Mouse (Mus musculus) hindbrain, embryonic 11.5 days (tissue): ENCODE measurements around the gene Igf1. TPM values are rescaled to one million over a fixed set of nuclear protein-coding genes. Genes with fewer than 3 reads are reported as not detected.

Experiments used
- ATAC-seq: fragments of 200-750 bp; cut with Nextera tagmentation; 2 replicates; pipeline ENCODE4 v1.8.0; 2017; ENCODE audit warnings: mild to moderate bottlenecking, moderate TSS enrichment, moderate library complexity; ENCODE audit not compliant: low FRiP score
- DNase-seq: peaks from one replicate; pipeline ENCODE4 v3.0.0-alpha.2; 2015; ENCODE audit warnings: low spot score
- H3K27ac ChIP-seq: fragments of 300-500 bp; sonication (generic); 2 replicates; pipeline ENCODE4 v1.5.1; 2014; ENCODE audit warnings: mild to moderate bottlenecking, low read depth, low read length
- H3K27me3 ChIP-seq: fragments of 300-500 bp; sonication (generic); 2 replicates; pipeline ENCODE4 v1.6.1; 2014; ENCODE audit warnings: mild to moderate bottlenecking, low read length, moderate library complexity, mixed read lengths; ENCODE audit not compliant: control insufficient read depth, insufficient read depth
- H3K36me3 ChIP-seq: fragments of 300-500 bp; sonication (generic); 2 replicates; pipeline ENCODE4 v1.6.1; 2014; ENCODE audit warnings: mild to moderate bottlenecking, low read length, moderate library complexity, mixed read lengths; ENCODE audit not compliant: control insufficient read depth, insufficient read depth
- H3K4me1 ChIP-seq: fragments of 300-500 bp; sonication (generic); replicated peaks from 2 replicates; pipeline ENCODE4 v1.6.1; 2014; ENCODE audit warnings: low read length, mixed read lengths; ENCODE audit not compliant: control insufficient read depth, insufficient read depth
- H3K4me2 ChIP-seq: fragments of 300-500 bp; sonication (generic); replicated peaks from 2 replicates; pipeline ENCODE4 v1.6.1; 2014; ENCODE audit warnings: mild to moderate bottlenecking, low read depth, low read length
- H3K4me3 ChIP-seq: fragments of 300-500 bp; sonication (generic); 2 replicates; pipeline ENCODE4 v1.5.1; 2014; ENCODE audit warnings: low read depth, low read length
- H3K9ac ChIP-seq: fragments of 300-500 bp; sonication (generic); 2 replicates; pipeline ENCODE4 v1.6.1; 2014; ENCODE audit warnings: low read depth, low read length
- H3K9me3 ChIP-seq: fragments of 300-500 bp; sonication (generic); 2 replicates; pipeline ENCODE4 v1.6.1; 2016; ENCODE audit warnings: low read length; ENCODE audit not compliant: control insufficient read depth
- WGBS: fragments of 180-500 bp; shearing (Covaris S2); extraction: QIAGEN DNeasy Blood & Tissue Kit; methylation state at CpG from one replicate; pipeline ENCODE4 v1.1.7; 2014; 5-methylcytosine and 5-hydroxymethylcytosine counted together
- polyA plus RNA-seq: library from polyadenylated mRNA; unstranded; fragments of >200 nt; fragmentation: Nextera tagmentation; extraction: Ambion mirVana; gene quantifications from 2 replicates; pipeline ENCODE4 v1.2.1, GENCODE M21; 2014

Igf1 gene
- polyA plus RNA-seq, 1 experiment from 2014 or later = 32.7 TPM

DNA sequence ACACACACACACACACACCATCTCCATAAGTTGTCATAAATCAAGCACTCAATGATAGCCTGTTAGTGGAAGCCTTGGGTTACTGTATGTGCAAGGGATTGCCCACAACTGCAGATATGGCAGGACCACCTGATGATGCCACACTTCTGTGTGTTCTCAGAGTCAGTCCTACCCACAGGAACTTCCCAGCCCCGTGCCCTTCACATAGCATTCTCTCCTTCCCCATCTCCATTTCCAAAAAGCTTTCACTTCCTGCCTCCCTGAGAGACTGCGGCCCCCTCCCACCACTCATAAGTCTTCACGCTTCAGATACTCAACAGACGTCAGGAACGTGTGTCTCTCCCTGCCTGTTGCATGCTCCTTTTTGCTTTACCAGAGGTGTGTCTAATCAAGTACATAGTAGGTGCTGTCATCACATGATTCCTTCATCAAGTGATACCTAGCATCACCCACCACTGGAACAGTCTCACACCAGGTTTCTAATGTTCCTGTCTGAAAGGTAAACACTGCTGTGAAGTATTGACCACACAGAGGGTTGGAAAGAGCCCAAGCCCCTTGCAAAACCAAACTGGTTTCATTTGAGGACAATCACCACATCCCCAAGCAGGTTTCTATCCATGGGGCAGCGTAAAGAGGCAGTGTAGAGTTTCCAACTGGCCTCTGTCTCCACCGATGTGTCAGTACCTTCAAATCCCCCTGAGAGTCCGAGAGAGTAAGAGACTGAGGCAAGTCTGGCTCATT lies 680 bp upstream of the Igf1 start:
- ATAC-seq (no peak), DNase-seq (no peak)
- Histone ChIP-seq H3K27me3 (no peaks in the 10 kb centered on the region), H3K4me1 (peaks cover 2% of the 10 kb centered on the region; the same call in 1 of the 2 replicates), H3K4me2 (no peak overlapping the region), H3K9ac (no peak overlapping the region), H3K4me3 (no peak overlapping the region), H3K36me3 (no peaks in the 10 kb centered on the region), H3K9me3 (no peaks in the 10 kb centered on the region), H3K27ac (no peak overlapping the region)
- 61% methylated on average over 8 of the region's 8 CpGs for WGBS

DNA sequence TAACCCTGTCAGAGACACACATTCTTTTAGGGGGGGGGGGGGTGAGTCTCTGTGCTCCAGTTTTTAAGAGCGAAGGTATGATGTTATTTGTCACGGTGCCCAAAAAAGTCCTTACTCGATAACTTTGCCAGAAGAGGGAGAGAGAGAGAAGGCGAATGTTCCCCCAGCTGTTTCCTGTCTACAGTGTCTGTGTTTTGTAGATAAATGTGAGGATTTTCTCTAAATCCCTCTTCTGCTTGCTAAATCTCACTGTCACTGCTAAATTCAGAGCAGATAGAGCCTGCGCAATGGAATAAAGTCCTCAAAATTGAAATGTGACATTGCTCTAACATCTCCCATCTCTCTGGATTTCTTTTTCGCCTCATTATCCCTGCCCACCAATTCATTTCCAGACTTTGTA lies 874 bp downstream of the Igf1 start:
- peak; percentile 17 for DNase-seq
- H3K4me3 ChIP-seq = no peak overlapping the region
- no peak overlapping the region for H3K27ac ChIP-seq

DNA sequence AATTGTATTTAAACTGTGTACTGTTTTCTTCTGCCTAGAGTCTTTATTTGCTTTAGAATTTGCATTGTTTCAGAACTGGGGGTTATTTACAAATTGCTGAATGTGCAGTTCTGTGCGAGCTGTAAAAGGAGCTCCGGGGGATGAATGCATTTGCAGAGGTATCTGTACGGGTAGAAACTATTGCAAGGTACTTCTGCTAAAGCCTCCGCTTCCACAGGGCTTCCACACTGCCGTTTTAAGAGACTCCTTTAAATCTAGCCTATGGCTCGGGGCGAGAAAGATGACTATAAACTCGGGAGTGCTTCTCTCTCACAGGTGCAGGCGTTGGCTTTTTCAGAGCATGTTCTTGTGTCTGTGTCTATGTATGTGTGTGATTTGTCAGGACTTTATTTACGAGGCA lies 1.4 kb downstream of the Igf1 start:
- WGBS = 25% methylated on average over 10 of the region's 10 CpGs
- DNase-seq (peak; percentile 21), ATAC-seq (no peak)
- no peaks in the 10 kb centered on the region for H3K9me3 ChIP-seq
- no peak overlapping the region for H3K9ac ChIP-seq
- no peaks in the 10 kb centered on the region for H3K27me3 ChIP-seq
- no peak overlapping the region for H3K27ac ChIP-seq
- H3K36me3 ChIP-seq = no peaks in the 10 kb centered on the region
- H3K4me3 ChIP-seq = peak overlapping the region; percentile 37
- peak overlapping the region; percentile 75 for H3K4me2 ChIP-seq
- H3K4me1 ChIP-seq = peaks cover 2% of the 10 kb centered on the region; the same call in 1 of the 2 replicates

More for the DNA sequence above, 874 bp downstream of the Igf1 start:
- no peaks in the 10 kb centered on the region for H3K36me3 ChIP-seq
- H3K4me2 ChIP-seq = no peak overlapping the region
- no peak for ATAC-seq
- H3K4me1 ChIP-seq = peaks cover 2% of the 10 kb centered on the region; the same call in 1 of the 2 replicates
- H3K27me3 ChIP-seq = no peaks in the 10 kb centered on the region
- no peaks in the 10 kb centered on the region for H3K9me3 ChIP-seq
- H3K9ac ChIP-seq = no peak overlapping the region
- WGBS = 51% methylated on average over 6 of the region's 6 CpGs

DNA sequence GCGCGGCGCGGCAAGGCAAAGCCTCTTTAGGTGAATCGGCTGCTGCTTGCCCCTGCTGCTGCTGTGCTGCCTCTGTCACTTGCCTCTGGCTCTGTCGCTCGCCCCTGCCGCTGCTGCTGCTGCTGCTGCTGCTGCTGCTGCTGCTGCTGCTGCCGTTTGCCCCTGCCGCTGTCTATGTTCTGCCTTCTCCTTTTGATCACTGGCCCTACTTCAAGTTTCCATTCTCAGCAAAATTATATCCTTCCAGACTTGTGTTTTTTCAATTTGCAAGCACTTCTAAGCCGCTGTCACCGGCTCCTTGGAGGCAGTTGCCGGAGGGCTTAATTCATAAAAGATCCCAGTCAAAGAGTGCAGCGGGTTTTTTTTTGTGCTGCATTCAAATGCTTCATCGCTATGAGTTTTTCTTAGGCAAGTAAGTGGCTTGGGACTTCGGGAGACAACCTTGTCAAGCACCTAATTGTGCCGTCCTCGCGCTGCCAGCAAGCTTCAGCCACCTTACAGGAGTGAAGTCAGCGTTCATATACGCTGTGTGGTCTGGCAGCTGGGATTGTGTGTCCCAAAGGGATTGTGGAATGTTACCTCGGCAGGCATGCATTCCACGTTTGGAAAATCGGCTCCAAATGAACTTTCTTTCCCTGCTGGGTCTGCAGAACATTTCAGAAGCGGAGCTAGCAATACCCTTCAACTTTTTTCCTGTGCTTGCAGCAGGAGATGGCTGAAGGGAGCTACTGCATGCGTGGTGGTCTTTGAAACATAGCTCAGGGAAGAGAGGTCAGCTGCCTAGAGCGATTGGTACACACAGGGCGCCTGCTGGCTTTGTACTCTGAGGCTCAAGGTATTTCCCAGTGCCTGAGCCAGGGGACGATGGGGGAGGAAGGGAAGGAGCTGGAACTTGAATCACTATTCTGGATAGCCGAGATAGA lies 2.4 kb downstream of the Igf1 start:
- DNase-seq (peak; percentile 64), ATAC-seq (peak; percentile 66; the same call in 1 of the 2 replicates)
- H3K36me3 ChIP-seq = no peaks in the 10 kb centered on the region
- H3K9me3 ChIP-seq = no peaks in the 10 kb centered on the region
- H3K4me1 ChIP-seq = peaks cover 2% of the 10 kb centered on the region; the same call in 1 of the 2 replicates
- peak overlapping the region; percentile 38; the same call in 1 of the 2 replicates for H3K9ac ChIP-seq
- peak overlapping the region; percentile 37 for H3K4me3 ChIP-seq
- H3K27ac ChIP-seq = no peak overlapping the region; the same call in 1 of the 2 replicates
- no peaks in the 10 kb centered on the region for H3K27me3 ChIP-seq
- WGBS = 1% methylated on average over 30 of the region's 30 CpGs
- peak overlapping the region; percentile 75 for H3K4me2 ChIP-seq

DNA sequence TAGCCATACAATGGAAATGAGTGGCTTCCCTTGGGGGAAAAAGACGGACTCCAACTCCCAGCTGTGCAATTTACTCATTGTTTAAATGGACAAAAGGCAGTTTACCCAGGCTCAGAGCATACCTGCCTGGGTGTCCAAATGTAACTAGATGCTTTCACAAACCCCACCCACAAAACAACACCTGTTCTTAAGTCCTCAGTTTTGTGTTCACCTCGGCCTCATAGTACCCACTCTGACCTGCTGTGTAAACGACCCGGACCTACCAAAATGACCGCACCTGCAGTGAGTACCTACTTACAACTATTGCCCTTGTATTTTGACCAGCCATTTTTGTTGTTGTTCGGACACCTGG lies 3.0 kb downstream of the Igf1 start:
- H3K9ac ChIP-seq = no peak overlapping the region; the same call in 1 of the 2 replicates
- H3K27me3 ChIP-seq = no peaks in the 10 kb centered on the region
- DNase-seq (peak; percentile 14), ATAC-seq (no peak)
- peak overlapping the region; percentile 37; the same call in 1 of the 2 replicates for H3K4me3 ChIP-seq
- peak overlapping the region; percentile 75 for H3K4me2 ChIP-seq
- WGBS = 56% methylated on average over 6 of the region's 6 CpGs
- 0 out of 2 replicates have a peak, but pooled peaks cover 2% of the 10 kb centered on the region for H3K4me1 ChIP-seq
- no peaks in the 10 kb centered on the region for H3K36me3 ChIP-seq
- H3K9me3 ChIP-seq = no peaks in the 10 kb centered on the region
- no peak overlapping the region for H3K27ac ChIP-seq

DNA sequence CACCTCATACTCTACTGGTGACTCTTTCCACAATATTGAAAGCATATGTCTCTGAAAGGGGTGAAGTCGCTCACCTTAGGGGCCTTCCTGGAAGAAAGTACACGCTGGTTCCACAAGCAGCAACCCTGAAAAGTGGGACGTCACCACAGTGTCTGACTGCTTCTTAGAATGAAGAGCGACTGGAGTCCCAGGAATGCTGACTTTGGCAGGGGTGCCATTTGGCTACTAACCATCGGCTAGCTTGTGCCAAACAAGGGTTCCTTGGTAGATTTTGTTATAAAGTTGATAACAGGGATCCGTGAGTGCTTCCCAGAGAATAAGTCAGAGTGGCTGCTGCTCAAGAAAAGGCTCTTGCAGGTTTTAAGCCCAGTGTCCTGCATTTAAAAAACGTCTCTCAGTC lies 4.8 kb downstream of the Igf1 start:
- WGBS = 63% methylated on average over 7 of the region's 7 CpGs
- Histone ChIP-seq H3K9me3 (no peaks in the 10 kb centered on the region), H3K27ac (no peak overlapping the region), H3K27me3 (no peaks in the 10 kb centered on the region), H3K4me3 (no peak overlapping the region), H3K4me1 (0 out of 2 replicates have a peak, but pooled peaks cover 2% of the 10 kb centered on the region), H3K36me3 (no peaks in the 10 kb centered on the region), H3K9ac (no peak overlapping the region), H3K4me2 (no peak overlapping the region)
- DNase-seq = no peak
- no peak for ATAC-seq

DNA sequence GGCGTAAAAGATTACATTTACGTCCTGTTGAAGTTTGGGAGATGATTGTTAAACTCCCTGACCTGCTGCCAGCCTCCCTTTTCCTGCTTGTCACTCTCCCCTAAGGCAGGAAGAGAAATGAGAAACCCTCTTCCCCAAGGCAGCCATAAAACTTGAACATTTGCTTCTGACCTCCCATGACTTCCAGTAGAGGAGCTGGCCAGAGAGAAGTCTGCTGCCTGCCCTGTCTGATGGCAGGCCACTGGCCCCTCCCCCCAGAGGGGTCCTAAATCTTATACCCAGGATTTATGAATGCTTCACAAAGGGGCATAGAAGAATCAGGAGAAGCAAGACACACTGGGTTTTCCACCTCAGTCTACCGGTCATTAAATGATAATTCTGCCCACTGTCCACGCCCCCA lies 5.3 kb downstream of the Igf1 start:
- DNase-seq (no peak), ATAC-seq (no peak)
- Histone ChIP-seq H3K4me2 (no peak overlapping the region), H3K36me3 (no peaks in the 10 kb centered on the region), H3K27ac (no peak overlapping the region), H3K9ac (no peak overlapping the region), H3K27me3 (no peaks in the 10 kb centered on the region), H3K9me3 (no peaks in the 10 kb centered on the region), H3K4me1 (0 out of 2 replicates have a peak, but pooled peaks cover 2% of the 10 kb centered on the region), H3K4me3 (no peak overlapping the region)
- 81% methylated on average over 4 of the region's 4 CpGs for WGBS

DNA sequence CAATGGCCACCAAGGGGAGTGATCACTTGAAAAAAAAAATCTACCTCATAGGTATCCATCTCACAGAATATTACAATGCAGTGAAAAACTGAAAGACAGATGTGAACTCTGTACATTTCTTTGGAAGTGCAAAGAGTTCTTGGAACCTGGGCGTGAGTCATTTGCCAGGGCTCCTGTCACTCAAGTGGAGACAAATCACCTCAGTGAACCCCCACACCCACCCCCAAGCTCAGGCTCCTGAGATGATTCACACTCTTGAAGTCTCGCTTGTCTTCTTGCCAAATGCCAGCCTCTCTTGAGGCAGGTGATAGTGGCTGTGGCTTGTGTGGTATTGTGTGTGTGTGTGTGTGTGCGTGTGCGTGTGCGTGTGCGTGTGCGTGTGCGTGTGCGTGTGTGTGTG lies 7.6 kb downstream of the Igf1 start:
- no peak for ATAC-seq
- H3K4me3 ChIP-seq = no peak overlapping the region
- no peaks in the 10 kb centered on the region for H3K9me3 ChIP-seq
- H3K27ac ChIP-seq = no peak overlapping the region
- no peak overlapping the region for H3K9ac ChIP-seq
- H3K4me1 ChIP-seq = 0 out of 2 replicates have a peak, but pooled peaks cover 2% of the 10 kb centered on the region
- H3K4me2 ChIP-seq = no peak overlapping the region
- WGBS = 97% methylated on average over 9 of the region's 9 CpGs
- H3K27me3 ChIP-seq = no peaks in the 10 kb centered on the region
- no peak for DNase-seq
- no peaks in the 10 kb centered on the region for H3K36me3 ChIP-seq
